Mouse (Mus musculus) olfactory bulb, adult 2 months (tissue): ENCODE measurements around the gene Arhgef5.

ENCODE experiments used
- CTCF ChIP-seq: fragments of 200-500 bp; IDR thresholded peaks from 2 replicates; pipeline ENCODE4 v1.5.1; 2012; ENCODE audit warnings: low read depth, mild to moderate bottlenecking, low read length, moderate library complexity; ENCODE audit not compliant: insufficient read depth
- POLR2A ChIP-seq: fragments of 200-500 bp; IDR thresholded peaks from 2 replicates; pipeline ENCODE4 v1.6.1; 2012; ENCODE audit warnings: mild to moderate bottlenecking, low read depth, low read length, moderate library complexity; ENCODE audit not compliant: insufficient read depth

GRCm38 (mm10) chr6:43333479-43333878 is 68.1 kb downstream of the Arhgef5 start:
- TF ChIP-seq CTCF (no peak), POLR2A (no peak)
